In the genomic region with DNA sequence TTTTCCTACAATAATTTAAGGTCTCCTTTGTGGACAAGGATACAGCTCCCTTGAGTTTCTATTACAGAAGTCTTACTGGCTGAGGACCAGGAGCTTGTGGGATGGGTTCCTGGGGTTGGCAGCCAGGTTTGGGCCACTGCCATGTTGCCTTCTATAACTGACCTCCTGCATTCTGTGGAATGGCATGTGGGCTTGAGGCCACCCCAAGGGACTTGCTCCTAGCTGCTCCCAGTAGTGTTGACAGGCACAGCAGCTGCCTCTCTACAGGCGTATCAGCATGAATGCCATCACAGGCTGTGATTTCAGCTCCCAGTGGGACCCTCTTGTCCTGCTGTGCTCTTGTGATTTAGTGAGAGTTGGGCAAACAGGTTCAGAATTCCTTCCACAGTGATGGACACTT, we compare ENCODE assay signal across 9 mouse cellular contexts.
DNase-seq lines count a peak whose midpoint lies in the region.
"Had no signal": no experiment of that assay in that cellular context is flagged by ENCODE, and none has a peak within 500 bp of the region (broad histone marks: within the 10 kb centered on the region; RNA-seq: fewer than 3 reads in every experiment).

No protein-coding gene starts in this region.

- peak; percentile 72 for DNase-seq in adrenal gland, postnatal 10 days
- no peak for DNase-seq in adrenal gland, postnatal 4 days (ENCODE audit: low spot score in 2 of 2)
- peak; percentile 79 for DNase-seq in Muller cell, postnatal 12 days (ENCODE audit: inconsistent ontology term)
- peak; percentile 26 to 54 for DNase-seq in gastrocnemius, postnatal 4 days (ENCODE audit: low spot score in 2 of 2)
- DNase-seq in heart, postnatal 10 days = peak; percentile 86 to 90
- DNase-seq in embryo, embryonic 10 days (ENCODE audit: low spot score) = no peak
- no peak for DNase-seq in thymus, postnatal 25 days
- no peak for DNase-seq in layer of hippocampus, postnatal 36 days
- DNase-seq: liver, embryonic 13.5 days had no signal

- intact Hi-C loops in heart, postnatal 10 days (cut with DNase I) = loop anchor here (2.0 to 5.0 kb wide), 2 partner anchors 63 to 343 kb away; a partner anchor contains a TSS

Comparison
In these comparisons a context has a peak if more than half of its experiments do, and no peak if none do; other contexts are left out.
1. DNase-seq: peak in adrenal gland, postnatal 10 days (single experiment), Muller cell, postnatal 12 days (single experiment), gastrocnemius, postnatal 4 days (2 of 2) and heart, postnatal 10 days (2 of 2); none in adrenal gland, postnatal 4 days (0 of 2), embryo, embryonic 10 days (single experiment), thymus, postnatal 25 days (single experiment) and layer of hippocampus, postnatal 36 days (0 of 2).